Mouse (Mus musculus): ENCODE measurements at regions not wholly inside any gene's neighbourhood (a gene's known extent, or its start where the extent isn't known, plus 50 kb on each side); places are given as distances from the start of the nearest gene placed in this dataset.
"Not testable (repeated sequence)": the region's sequence is repeated elsewhere in the genome, so short reads cannot be mapped to it uniquely, and the experiment has no call there.

DNA sequence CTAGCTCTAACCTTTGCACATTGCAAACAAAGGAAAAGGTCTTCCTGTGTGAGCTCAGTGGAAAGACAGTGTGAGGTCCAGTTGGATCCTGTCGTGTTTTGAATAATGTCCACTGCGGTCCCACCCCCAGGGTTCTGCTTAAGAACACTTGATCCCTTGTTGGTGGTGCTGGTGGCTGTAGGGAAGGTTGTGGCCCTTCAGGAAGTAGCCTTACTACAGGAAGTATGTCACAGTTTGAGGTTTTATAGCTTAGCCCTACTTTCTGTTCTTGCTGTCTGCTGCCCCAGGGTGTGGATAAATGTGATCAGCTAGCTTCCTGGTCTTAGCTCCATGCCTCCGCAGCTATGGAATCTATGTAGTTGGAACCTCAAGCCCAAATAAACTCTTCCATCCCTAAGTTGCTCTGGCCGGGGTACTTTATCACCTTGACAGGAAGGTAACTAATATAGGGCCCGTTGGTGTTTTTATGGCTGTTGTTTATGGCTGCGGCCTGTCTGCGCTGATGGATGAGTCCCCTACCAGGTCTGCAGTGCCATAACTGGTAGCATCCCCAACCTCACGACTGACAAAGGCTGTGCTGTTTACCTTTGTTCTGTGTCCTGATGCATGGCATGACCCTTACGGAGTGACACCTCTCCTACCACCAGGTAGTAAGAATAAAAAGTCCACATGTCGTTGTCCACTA lies 103.1 kb upstream of the Gadl1 start:
- no peak for DNase-seq

- DNase-seq = no peak
These were observed 69.1 kb upstream of the Gadl1 start for GRCm38 (mm10) chr9:115840186-115840585.

DNA sequence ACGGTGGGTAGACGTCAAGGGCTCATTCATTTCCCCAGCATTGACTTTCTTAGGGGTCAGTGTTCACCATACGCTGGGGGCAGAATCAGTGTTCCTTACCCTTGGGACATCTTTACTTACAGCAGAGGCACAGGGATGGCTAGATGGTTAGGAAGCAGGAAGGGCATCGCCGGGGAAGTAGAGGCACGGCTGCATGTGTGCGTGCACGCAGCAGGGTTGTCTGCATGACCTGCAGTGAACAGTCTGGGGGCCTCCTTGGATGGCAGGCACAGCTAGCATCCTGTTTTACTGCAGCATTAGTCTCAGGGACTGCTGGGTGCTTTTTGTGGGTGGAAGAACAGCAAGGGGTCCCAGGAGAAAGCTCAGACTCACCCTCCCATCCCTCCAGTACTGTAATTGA lies 68.5 kb upstream of the Gadl1 start:
- DNase-seq = no peak

- no peak for DNase-seq
These were observed 67.6 kb upstream of the Gadl1 start for GRCm38 (mm10) chr9:115841684-115842083.

GRCm38 (mm10) chr9:115844340-115844739 lies 64.9 kb upstream of the Gadl1 start:
- DNase-seq = peak; percentile 53 to 74

GRCm38 (mm10) chr9:115845091-115845490 lies 64.2 kb upstream of the Gadl1 start:
- DNase-seq = no peak

GRCm38 (mm10) chr9:115847289-115848074 lies 61.8 kb upstream of the Gadl1 start:
- no peak for DNase-seq

- DNase-seq = not testable (repeated sequence)
These were observed 55.9 kb upstream of the Gadl1 start for GRCm38 (mm10) chr9:115853210-115853842.

DNA sequence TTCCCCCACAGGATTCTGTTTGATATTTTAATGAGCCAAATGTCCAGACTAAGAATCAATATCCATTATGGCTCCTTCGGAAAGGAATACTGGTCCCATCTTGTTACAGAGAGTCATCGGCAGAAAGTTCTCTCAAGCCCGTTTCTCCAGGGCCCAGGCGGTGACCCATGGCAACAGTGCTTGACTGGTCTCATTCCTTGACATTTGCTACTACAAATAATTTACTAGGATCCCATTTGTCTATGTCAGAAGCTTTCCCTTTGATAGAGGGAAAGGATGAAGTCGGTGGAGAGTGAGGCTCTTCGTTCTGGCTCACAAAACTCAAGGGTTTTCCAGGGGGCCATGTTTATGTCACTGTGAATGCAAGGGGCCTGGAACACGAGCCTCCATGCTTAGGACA lies 52.0 kb upstream of the Gadl1 start:
- no peak for DNase-seq

DNA sequence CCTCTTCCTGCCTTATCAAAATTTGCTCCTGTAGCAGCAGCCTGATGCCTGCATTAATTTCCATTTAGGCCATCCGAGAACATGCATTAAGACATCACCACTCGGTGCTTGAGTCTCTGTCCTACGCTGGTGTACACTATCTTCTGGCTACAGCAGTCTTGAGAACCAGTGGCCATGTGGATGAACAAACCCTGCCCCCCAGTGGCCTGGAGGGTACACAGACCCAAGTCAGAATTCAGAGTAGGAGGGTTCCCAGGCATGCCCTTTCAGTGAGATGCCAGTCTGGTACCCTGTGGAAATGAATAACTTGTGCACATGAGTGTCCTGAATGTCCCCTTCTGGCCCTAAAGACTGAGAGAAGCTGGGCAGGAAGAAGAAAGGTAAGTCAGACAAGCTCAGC lies 50.4 kb upstream of the Gadl1 start:
- peak; percentile 38 to 47 for DNase-seq

Data from cerebellum, postnatal 10 days (tissue).